Mouse (Mus musculus) frontal cortex, postnatal 10 days (tissue): Measurements from ENCODE around the gene Osbp.
"Not testable (repeated sequence)": the region's sequence is repeated elsewhere in the genome, so short reads cannot be mapped to it uniquely, and the experiment has no call there.

Experiments
- DNase-seq, 2 experiments: peaks; one replicate each; pipeline ENCODE4 v3.0.0; 2022; ENCODE audit warnings: low spot score in 2 of 2, mixed read lengths in 1 of 2

Gene Osbp

GRCm38 (mm10) chr19:11965023-11965942 lies at the start of gene Osbp:
Osbp (plus strand) TSS chr19:11965941.
- peak; percentile 100 for DNase-seq

GRCm38 (mm10) chr19:11922068-11922467 lies 43.7 kb upstream of the Osbp start:
- DNase-seq = no peak

GRCm38 (mm10) chr19:11922515-11922914 lies 43.2 kb upstream of the Osbp start:
- not testable (repeated sequence) for DNase-seq

GRCm38 (mm10) chr19:11926380-11926779 lies 39.4 kb upstream of the Osbp start:
- no peak for DNase-seq

- DNase-seq = no peak
Measured at GRCm38 (mm10) chr19:11928025-11928748, 37.6 kb upstream of the Osbp start.

- DNase-seq = not testable (repeated sequence)
Measured at GRCm38 (mm10) chr19:11946460-11946859, 19.3 kb upstream of the Osbp start.

- DNase-seq = no peak
Measured at GRCm38 (mm10) chr19:11949878-11950277, 15.9 kb upstream of the Osbp start.

- DNase-seq = no peak
Measured at GRCm38 (mm10) chr19:11950747-11951146, 15.0 kb upstream of the Osbp start.

GRCm38 (mm10) chr19:11954206-11954605 lies 11.5 kb upstream of the Osbp start:
- no peak for DNase-seq

GRCm38 (mm10) chr19:11956636-11957035 lies 9.1 kb upstream of the Osbp start:
- DNase-seq = no peak

- DNase-seq = no peak
Measured at GRCm38 (mm10) chr19:11957396-11957795, 8.3 kb upstream of the Osbp start.

- no peak for DNase-seq
Measured at GRCm38 (mm10) chr19:11957846-11958245, 7.9 kb upstream of the Osbp start.

- no peak for DNase-seq
Measured at GRCm38 (mm10) chr19:11964266-11964665, 1.5 kb upstream of the Osbp start.

GRCm38 (mm10) chr19:11966201-11966636 lies 478 bp downstream of the Osbp start:
- DNase-seq = peak; percentile 37 to 47

- DNase-seq = no peak
Measured at GRCm38 (mm10) chr19:11969155-11970050, 3.7 kb downstream of the Osbp start.

GRCm38 (mm10) chr19:11973511-11974222 lies 7.9 kb downstream of the Osbp start:
- DNase-seq = no peak

GRCm38 (mm10) chr19:11974223-11974540 lies 8.4 kb downstream of the Osbp start:
- no peak for DNase-seq

GRCm38 (mm10) chr19:11975683-11976082 lies 9.9 kb downstream of the Osbp start:
- DNase-seq = no peak

GRCm38 (mm10) chr19:11977363-11977762 lies 11.6 kb downstream of the Osbp start:
- no peak for DNase-seq

- no peak for DNase-seq
Measured at GRCm38 (mm10) chr19:11980471-11980870, 14.7 kb downstream of the Osbp start.

- not testable (repeated sequence) for DNase-seq
Measured at GRCm38 (mm10) chr19:11984614-11985013, 18.9 kb downstream of the Osbp start.
